ENCODE assay signal across 9 mouse cellular contexts in the genomic region with DNA sequence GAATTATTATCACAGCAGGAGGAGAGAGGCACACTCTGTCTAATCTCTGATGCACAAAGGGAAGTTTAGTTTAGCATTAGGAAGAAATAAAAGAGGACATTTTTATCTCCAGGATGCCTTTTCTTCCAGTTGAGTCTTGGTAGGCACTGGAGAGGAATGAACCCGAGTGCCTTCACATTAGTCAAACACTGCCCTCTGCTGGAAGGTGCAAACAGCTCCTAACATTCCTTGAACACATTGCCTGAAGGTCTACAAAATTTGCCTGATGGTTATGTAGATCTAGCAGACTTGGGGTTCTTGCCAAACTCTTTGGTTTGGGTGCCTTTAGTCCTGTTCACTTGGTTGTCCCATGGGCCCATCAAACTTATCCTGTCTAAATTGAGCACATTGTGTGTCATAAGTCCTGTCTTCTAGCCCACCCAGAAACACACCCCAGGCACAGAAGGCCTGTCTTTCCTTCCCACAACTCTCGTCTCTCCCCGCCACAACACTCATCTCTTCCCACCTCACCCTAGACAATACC.
DNase-seq lines count a peak whose midpoint lies in the region; ATAC-seq lines count a peak whose summit lies in the region.
"Had no signal": no experiment of that assay in that cellular context is flagged by ENCODE, and none has a peak within 500 bp of the region (broad histone marks: within the 10 kb centered on the region; RNA-seq: fewer than 3 reads in every experiment).

No protein-coding gene starts in this region.

- WGBS in forebrain, embryonic 15.5 days, result 69% methylated on average over 3 of the region's 3 CpGs

- no peak overlapping the region for H3K9ac ChIP-seq in forebrain, embryonic 15.5 days (replicated peaks)
- H3K9ac ChIP-seq: neural tube, embryonic 12.5 days had no signal

- H3K27ac ChIP-seq in forebrain, embryonic 15.5 days (replicated peaks), result no peak overlapping the region
- H3K27ac ChIP-seq: neural tube, embryonic 12.5 days had no signal

- H3K9me3 ChIP-seq in forebrain, embryonic 15.5 days, result no peaks in the 10 kb centered on the region
- H3K9me3 ChIP-seq: neural tube, embryonic 12.5 days had no signal

- DNase-seq in gastrocnemius, postnatal 14 days, result peak; percentile 24
- no peak for DNase-seq in gastrocnemius, postnatal 10 days
- DNase-seq in B cell, adult 2 months, result peak; percentile 47 to 52
- peak; percentile 50 for DNase-seq in adrenal gland, postnatal 10 days
- DNase-seq in kidney, postnatal 14 days, result peak; percentile 60
- peak; percentile 54 for DNase-seq in thymus, postnatal 14 days
- no peak for DNase-seq in cerebellum, postnatal 25 days

- no peak for ATAC-seq in forebrain, embryonic 15.5 days (replicated peaks)

- no peak overlapping the region for H3K4me2 ChIP-seq in forebrain, embryonic 15.5 days (replicated peaks)
- H3K4me2 ChIP-seq: neural tube, embryonic 12.5 days had no signal

- H3K36me3 ChIP-seq in forebrain, embryonic 15.5 days, result no peaks in the 10 kb centered on the region
- H3K36me3 ChIP-seq: neural tube, embryonic 12.5 days had no signal

- intact Hi-C loops in gastrocnemius, postnatal 14 days (cut with DNase I; ENCODE audit: low total_unique reads), result no loop called here

- no peaks in the 10 kb centered on the region for H3K4me1 ChIP-seq in forebrain, embryonic 15.5 days
- H3K4me1 ChIP-seq: neural tube, embryonic 12.5 days had no signal

- no peaks in the 10 kb centered on the region for H3K27me3 ChIP-seq in forebrain, embryonic 15.5 days
- H3K27me3 ChIP-seq: neural tube, embryonic 12.5 days had no signal

- no peak overlapping the region for H3K4me3 ChIP-seq in forebrain, embryonic 15.5 days
- H3K4me3 ChIP-seq: neural tube, embryonic 12.5 days had no signal

Comparison
In these comparisons a context has a peak if more than half of its experiments do, and no peak if none do; other contexts are left out.
1. DNase-seq: peak in gastrocnemius, postnatal 14 days (single experiment), B cell, adult 2 months (2 of 2), adrenal gland, postnatal 10 days (single experiment), kidney, postnatal 14 days (single experiment) and thymus, postnatal 14 days (single experiment); none in gastrocnemius, postnatal 10 days (single experiment) and cerebellum, postnatal 25 days (0 of 2).